Mouse (Mus musculus): Measurements from ENCODE around the gene Tmem178. TPM values are rescaled to one million over a fixed set of nuclear protein-coding genes. Genes with fewer than 3 reads are reported as not detected.
A peak's percentile ranks its signal among the peaks of the same experiment; 100 is the strongest.

Gene Tmem178
- polyA plus RNA-seq, 1 experiment from 2014 or later, result 4.3 TPM

GRCm38 (mm10) chr17:80959840-80960239 lies 15.4 kb downstream of the Tmem178 start:
- 56% methylated on average over 2 of the region's 2 CpGs for WGBS
- H3K27me3 ChIP-seq (ENCODE audit: control insufficient read depth, insufficient read depth, low read length), result no peaks in the 10 kb centered on the region
- ATAC-seq (replicated peaks; ENCODE audit: insufficient number of reproducible peaks, low FRiP score, low TSS enrichment, low read depth), result no peak

GRCm38 (mm10) chr17:80967475-80967874 lies 23.0 kb downstream of the Tmem178 start:
- WGBS, result 48% methylated on average over 7 of the region's 7 CpGs
- Histone ChIP-seq H3K4me2 (ENCODE audit: low read depth, low read length) (no peak overlapping the region), H3K4me1 (ENCODE audit: control insufficient read depth, insufficient read depth, low read length) (peaks cover 3% of the 10 kb centered on the region), H3K36me3 (replicated peaks; ENCODE audit: control insufficient read depth, insufficient read depth, low read depth, low read length) (no peaks in the 10 kb centered on the region), H3K27me3 (ENCODE audit: control insufficient read depth, insufficient read depth, low read length) (no peaks in the 10 kb centered on the region), H3K9ac (replicated peaks; ENCODE audit: low read length) (no peak overlapping the region), H3K4me3 (ENCODE audit: low read depth, low read length) (no peak overlapping the region), H3K9me3 (replicated peaks; ENCODE audit: control insufficient read depth, low read length) (no peaks in the 10 kb centered on the region), H3K27ac (replicated peaks; ENCODE audit: low read depth, low read length) (no peak overlapping the region)
- no peak for ATAC-seq (replicated peaks; ENCODE audit: insufficient number of reproducible peaks, low FRiP score, low TSS enrichment, low read depth)
- DNase-seq (ENCODE audit: low spot score), result no peak

More at GRCm38 (mm10) chr17:80959840-80960239, 15.4 kb downstream of the Tmem178 start:
- Histone ChIP-seq H3K36me3 (replicated peaks; ENCODE audit: control insufficient read depth, insufficient read depth, low read depth, low read length) (no peaks in the 10 kb centered on the region), H3K27ac (replicated peaks; ENCODE audit: low read depth, low read length) (no peak overlapping the region), H3K9ac (replicated peaks; ENCODE audit: low read length) (no peak overlapping the region), H3K4me1 (ENCODE audit: control insufficient read depth, insufficient read depth, low read length) (no peaks in the 10 kb centered on the region; the same call in 1 of the 2 replicates), H3K4me3 (ENCODE audit: low read depth, low read length) (no peak overlapping the region), H3K9me3 (replicated peaks; ENCODE audit: control insufficient read depth, low read length) (no peaks in the 10 kb centered on the region), H3K4me2 (ENCODE audit: low read depth, low read length) (no peak overlapping the region)
- no peak for DNase-seq (ENCODE audit: low spot score)

- peak; percentile 87 for ATAC-seq (replicated peaks; ENCODE audit: insufficient number of reproducible peaks, low FRiP score, low TSS enrichment, low read depth)
- Histone ChIP-seq H3K9ac (replicated peaks; ENCODE audit: low read length) (no peak overlapping the region), H3K4me1 (ENCODE audit: control insufficient read depth, insufficient read depth, low read length) (peaks cover 3% of the 10 kb centered on the region), H3K27me3 (ENCODE audit: control insufficient read depth, insufficient read depth, low read length) (no peaks in the 10 kb centered on the region), H3K36me3 (replicated peaks; ENCODE audit: control insufficient read depth, insufficient read depth, low read depth, low read length) (no peaks in the 10 kb centered on the region), H3K27ac (replicated peaks; ENCODE audit: low read depth, low read length) (no peak overlapping the region), H3K4me2 (ENCODE audit: low read depth, low read length) (no peak overlapping the region), H3K4me3 (ENCODE audit: low read depth, low read length) (no peak overlapping the region), H3K9me3 (replicated peaks; ENCODE audit: control insufficient read depth, low read length) (no peaks in the 10 kb centered on the region)
- DNase-seq (ENCODE audit: low spot score), result peak; percentile 67
- WGBS, result 44% methylated on average over 17 of the region's 18 CpGs
Measured at GRCm38 (mm10) chr17:80969643-80970619, 25.5 kb downstream of the Tmem178 start.

GRCm38 (mm10) chr17:80970716-80971115 lies 26.3 kb downstream of the Tmem178 start:
- no peak for ATAC-seq (replicated peaks; ENCODE audit: insufficient number of reproducible peaks, low FRiP score, low TSS enrichment, low read depth)
- H3K36me3 ChIP-seq (replicated peaks; ENCODE audit: control insufficient read depth, insufficient read depth, low read depth, low read length), result no peaks in the 10 kb centered on the region
- H3K27me3 ChIP-seq (ENCODE audit: control insufficient read depth, insufficient read depth, low read length), result no peaks in the 10 kb centered on the region
- H3K4me3 ChIP-seq (ENCODE audit: low read depth, low read length), result no peak overlapping the region
- no peak overlapping the region for H3K4me2 ChIP-seq (ENCODE audit: low read depth, low read length)
- no peak for DNase-seq (ENCODE audit: low spot score)
- peaks cover 3% of the 10 kb centered on the region for H3K4me1 ChIP-seq (ENCODE audit: control insufficient read depth, insufficient read depth, low read length)
- 63% methylated on average over 10 of the region's 10 CpGs for WGBS
- no peak overlapping the region for H3K27ac ChIP-seq (replicated peaks; ENCODE audit: low read depth, low read length)
- no peaks in the 10 kb centered on the region for H3K9me3 ChIP-seq (replicated peaks; ENCODE audit: control insufficient read depth, low read length)
- H3K9ac ChIP-seq (replicated peaks; ENCODE audit: low read length), result no peak overlapping the region

- Histone ChIP-seq H3K4me2 (ENCODE audit: low read depth, low read length) (no peak overlapping the region), H3K9ac (replicated peaks; ENCODE audit: low read length) (no peak overlapping the region), H3K36me3 (replicated peaks; ENCODE audit: control insufficient read depth, insufficient read depth, low read depth, low read length) (no peaks in the 10 kb centered on the region), H3K27ac (replicated peaks; ENCODE audit: low read depth, low read length) (no peak overlapping the region), H3K4me3 (ENCODE audit: low read depth, low read length) (no peak overlapping the region), H3K9me3 (replicated peaks; ENCODE audit: control insufficient read depth, low read length) (no peaks in the 10 kb centered on the region), H3K27me3 (ENCODE audit: control insufficient read depth, insufficient read depth, low read length) (no peaks in the 10 kb centered on the region), H3K4me1 (ENCODE audit: control insufficient read depth, insufficient read depth, low read length) (peaks cover 3% of the 10 kb centered on the region)
- 85% methylated on average over 7 of the region's 7 CpGs for WGBS
- ATAC-seq (replicated peaks; ENCODE audit: insufficient number of reproducible peaks, low FRiP score, low TSS enrichment, low read depth) (no peak), DNase-seq (ENCODE audit: low spot score) (no peak)
Measured at GRCm38 (mm10) chr17:80972891-80973290, 28.5 kb downstream of the Tmem178 start.

- Histone ChIP-seq H3K36me3 (replicated peaks; ENCODE audit: control insufficient read depth, insufficient read depth, low read depth, low read length) (no peaks in the 10 kb centered on the region), H3K4me2 (ENCODE audit: low read depth, low read length) (no peak overlapping the region), H3K4me1 (ENCODE audit: control insufficient read depth, insufficient read depth, low read length) (no peaks in the 10 kb centered on the region), H3K27me3 (ENCODE audit: control insufficient read depth, insufficient read depth, low read length) (no peaks in the 10 kb centered on the region), H3K4me3 (ENCODE audit: low read depth, low read length) (no peak overlapping the region), H3K9me3 (replicated peaks; ENCODE audit: control insufficient read depth, low read length) (no peaks in the 10 kb centered on the region), H3K27ac (replicated peaks; ENCODE audit: low read depth, low read length) (no peak overlapping the region), H3K9ac (replicated peaks; ENCODE audit: low read length) (no peak overlapping the region)
- DNase-seq (ENCODE audit: low spot score) (no peak), ATAC-seq (replicated peaks; ENCODE audit: insufficient number of reproducible peaks, low FRiP score, low TSS enrichment, low read depth) (no peak)
- 93% methylated on average over 5 of the region's 5 CpGs for whole genome bisulfite sequencing
Measured at GRCm38 (mm10) chr17:80977245-80977644, 32.8 kb downstream of the Tmem178 start.

GRCm38 (mm10) chr17:80980096-80980495 lies 35.7 kb downstream of the Tmem178 start:
- Histone ChIP-seq H3K9ac (replicated peaks; ENCODE audit: low read length) (no peak overlapping the region), H3K9me3 (replicated peaks; ENCODE audit: control insufficient read depth, low read length) (no peaks in the 10 kb centered on the region), H3K4me1 (ENCODE audit: control insufficient read depth, insufficient read depth, low read length) (no peaks in the 10 kb centered on the region), H3K4me2 (ENCODE audit: low read depth, low read length) (no peak overlapping the region), H3K4me3 (ENCODE audit: low read depth, low read length) (no peak overlapping the region), H3K36me3 (replicated peaks; ENCODE audit: control insufficient read depth, insufficient read depth, low read depth, low read length) (no peaks in the 10 kb centered on the region), H3K27me3 (ENCODE audit: control insufficient read depth, insufficient read depth, low read length) (no peaks in the 10 kb centered on the region), H3K27ac (replicated peaks; ENCODE audit: low read depth, low read length) (no peak overlapping the region)
- 36% methylated on average over 10 of the region's 10 CpGs for WGBS
- ATAC-seq (replicated peaks; ENCODE audit: insufficient number of reproducible peaks, low FRiP score, low TSS enrichment, low read depth) (no peak), DNase-seq (ENCODE audit: low spot score) (no peak)

GRCm38 (mm10) chr17:80981721-80982411 lies 37.4 kb downstream of the Tmem178 start:
- Histone ChIP-seq H3K9me3 (replicated peaks; ENCODE audit: control insufficient read depth, low read length) (no peaks in the 10 kb centered on the region), H3K27me3 (ENCODE audit: control insufficient read depth, insufficient read depth, low read length) (no peaks in the 10 kb centered on the region), H3K27ac (replicated peaks; ENCODE audit: low read depth, low read length) (no peak overlapping the region), H3K4me2 (ENCODE audit: low read depth, low read length) (no peak overlapping the region), H3K36me3 (replicated peaks; ENCODE audit: control insufficient read depth, insufficient read depth, low read depth, low read length) (no peaks in the 10 kb centered on the region), H3K4me1 (ENCODE audit: control insufficient read depth, insufficient read depth, low read length) (no peaks in the 10 kb centered on the region), H3K4me3 (ENCODE audit: low read depth, low read length) (no peak overlapping the region), H3K9ac (replicated peaks; ENCODE audit: low read length) (no peak overlapping the region)
- WGBS, result 64% methylated on average over 12 of the region's 12 CpGs
- DNase-seq (ENCODE audit: low spot score), result no peak
- no peak for ATAC-seq (replicated peaks; ENCODE audit: insufficient number of reproducible peaks, low FRiP score, low TSS enrichment, low read depth)
